Mouse (Mus musculus) spleen, adult 2 months (tissue): ENCODE results near the gene Polr2m.

ENCODE experiments used
- CTCF ChIP-seq: fragments of 200-500 bp; IDR thresholded peaks from 2 replicates; pipeline ENCODE4 v1.5.1; 2011; ENCODE audit warnings: mild to moderate bottlenecking, inconsistent platforms; ENCODE audit not compliant: insufficient read depth, insufficient read length, insufficient replicate concordance; ENCODE audit errors: extremely low read depth
- POLR2A ChIP-seq: fragments of 200-500 bp; IDR thresholded peaks from 2 replicates; pipeline ENCODE4 v1.6.1; 2011; ENCODE audit warnings: low read depth, low read length, inconsistent platforms

- TF ChIP-seq CTCF, result no peak
- no peak for TF ChIP-seq POLR2A
Measured at GRCm38 (mm10) chr9:71447573-71447972, 38.2 kb downstream of the Polr2m start.
